Mouse (Mus musculus) liver, adult 2 months (tissue): ENCODE data around the gene Gm6993. TPM values are rescaled to one million over a fixed set of nuclear protein-coding genes. Genes with fewer than 3 reads are reported as not detected.

ENCODE experiments used
- DNase-seq: peaks from one replicate; pipeline ENCODE4 v3.0.0-alpha.2; 2011; ENCODE audit warnings: low read depth, low spot score; ENCODE audit errors: extremely low read depth
- H3K27ac ChIP-seq: fragments of 200-500 bp; replicated peaks from 2 replicates; pipeline ENCODE4 v1.5.1; 2012; ENCODE audit warnings: low read depth, mild to moderate bottlenecking, control low read depth, inconsistent platforms, low read length; ENCODE audit not compliant: insufficient read depth
- H3K27me3 ChIP-seq: fragments of 200-500 bp; 2 replicates; pipeline ENCODE4 v1.6.1; 2012; ENCODE audit warnings: mild to moderate bottlenecking, moderate library complexity, low read length, inconsistent platforms; ENCODE audit not compliant: control insufficient read depth, insufficient read depth
- H3K36me3 ChIP-seq: fragments of 200-500 bp; 2 replicates; pipeline ENCODE4 v1.6.1; 2012; ENCODE audit warnings: low read length, inconsistent platforms; ENCODE audit not compliant: control insufficient read depth, insufficient read depth
- H3K4me1 ChIP-seq: fragments of 200-500 bp; 2 replicates; pipeline ENCODE4 v1.6.1; 2011; ENCODE audit warnings: low read length; ENCODE audit not compliant: control insufficient read depth, insufficient read depth
- H3K4me3 ChIP-seq: fragments of 200-500 bp; 2 replicates; pipeline ENCODE4 v1.5.1; 2011; ENCODE audit warnings: low read depth, mild to moderate bottlenecking, control low read depth, low read length, moderate library complexity; ENCODE audit not compliant: insufficient read depth
- H3K79me2 ChIP-seq: fragments of 200-500 bp; 2 replicates; pipeline ENCODE4 v1.6.1; 2012; ENCODE audit warnings: inconsistent platforms, mild to moderate bottlenecking, low read length, moderate library complexity; ENCODE audit not compliant: control insufficient read depth, insufficient read depth
- H3K9ac ChIP-seq: fragments of 200-500 bp; 2 replicates; pipeline ENCODE4 v1.6.1; 2012; ENCODE audit warnings: low read depth, mild to moderate bottlenecking, control low read depth, inconsistent platforms, low read length
- CTCF ChIP-seq: fragments of 200-500 bp; IDR thresholded peaks from 2 replicates; pipeline ENCODE4 v1.5.1; 2011; ENCODE audit warnings: low read depth, low read length, control low read depth
- POLR2A ChIP-seq: fragments of 200-500 bp; IDR thresholded peaks from 2 replicates; pipeline ENCODE4 v1.6.1; 2011; ENCODE audit warnings: low read length, control low read depth; ENCODE audit not compliant: insufficient read depth; ENCODE audit errors: extremely low read depth
- WGBS: fragments of 180-500 bp; shearing (Covaris S2); methylation state at CpG from one replicate; pipeline ENCODE4 v1.1.7; 2018; 5-methylcytosine and 5-hydroxymethylcytosine counted together
- polyA plus RNA-seq: library from polyadenylated mRNA; depleted of rRNA; stranded (reverse); fragments of >200 nt; gene quantifications from 2 replicates; pipeline ENCODE4 v1.2.3, GENCODE M21; 2012; rRNA removed
- total RNA-seq: library from RNA; depleted of rRNA; stranded (reverse); fragments of >200 nt; gene quantifications from 2 replicates; pipeline ENCODE4 v1.2.3, GENCODE M21; 2014; rRNA removed

Gm6993 gene
- total RNA-seq (not detected in 2 replicates), polyA plus RNA-seq (not detected in 2 replicates)

DNA sequence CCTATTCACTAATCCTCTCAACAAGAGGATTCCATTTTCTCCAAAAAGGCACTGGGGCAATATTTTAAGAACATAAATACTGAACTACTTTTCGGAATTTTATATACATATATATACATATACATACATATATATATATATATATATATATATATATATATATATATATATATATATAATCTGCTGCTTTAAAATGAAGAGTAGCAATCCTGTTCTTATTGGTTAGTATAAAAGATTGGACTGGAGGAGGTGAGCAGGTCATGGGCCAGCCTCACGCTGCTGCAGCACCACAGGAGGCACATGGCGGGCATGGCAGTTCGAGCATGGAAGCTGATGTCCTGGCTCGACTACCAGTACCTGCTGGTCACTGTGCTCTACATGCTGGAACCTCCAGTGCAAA lies at the start of gene Gm6993:
Gene Gm6993, plus strand, starts transcription at position 301 of the 400 bp plus-strand sequence.
- Histone ChIP-seq H3K79me2 (no peaks in the 10 kb centered on the region), H3K4me3 (no peak within 1 kb of the TSS), H3K4me1 (no peaks in the 10 kb centered on the region), H3K27me3 (peaks cover 5% of the 10 kb centered on the region; the same call in 1 of the 2 replicates), H3K36me3 (no peaks in the 10 kb centered on the region), H3K27ac (no peak within 1 kb of the TSS), H3K9ac (no peak within 1 kb of the TSS)
- TF ChIP-seq CTCF (no peak), POLR2A (no peak)
- DNase-seq = no peak
- WGBS = 86% methylated on average over 5 of the region's 5 CpGs

DNA sequence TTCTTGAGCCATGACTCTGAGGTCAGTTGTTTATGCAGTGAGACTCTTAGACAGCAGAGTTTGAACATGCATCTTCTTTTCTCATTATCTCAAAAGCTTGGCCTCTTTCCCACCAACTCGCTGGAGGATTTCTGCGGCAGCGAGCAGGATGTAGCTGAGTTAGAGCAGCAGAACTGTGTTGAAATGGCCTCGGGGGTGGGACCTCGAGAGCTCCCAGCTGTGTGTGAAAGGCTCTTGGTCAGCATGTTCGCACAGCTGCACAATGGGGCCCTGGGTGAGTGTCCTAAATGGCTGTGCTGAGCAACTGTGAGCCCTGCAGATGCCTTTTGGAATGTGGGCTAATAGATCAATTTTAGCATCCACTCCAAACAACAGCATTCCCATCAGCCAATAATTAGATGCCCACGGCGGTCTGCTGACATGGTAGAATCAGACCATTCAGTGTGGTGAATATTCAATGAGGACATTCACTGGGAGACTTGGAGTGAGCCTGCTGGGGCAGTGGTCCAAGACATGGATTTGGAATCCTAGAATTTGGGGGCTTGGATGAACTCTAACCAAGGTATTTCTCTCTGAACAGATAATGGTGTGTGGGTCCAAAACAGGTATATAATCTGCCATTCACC lies 49.1 kb upstream of the Gm6993 start:
- 59% methylated on average over 8 of the region's 8 CpGs for WGBS
- Histone ChIP-seq H3K79me2 (no peaks in the 10 kb centered on the region), H3K27ac (no peak overlapping the region), H3K9ac (no peak overlapping the region), H3K4me3 (no peak overlapping the region), H3K27me3 (no peaks in the 10 kb centered on the region), H3K36me3 (no peaks in the 10 kb centered on the region), H3K4me1 (no peaks in the 10 kb centered on the region)
- no peak for TF ChIP-seq POLR2A
- no peak for TF ChIP-seq CTCF
- DNase-seq = peak; percentile 32

DNA sequence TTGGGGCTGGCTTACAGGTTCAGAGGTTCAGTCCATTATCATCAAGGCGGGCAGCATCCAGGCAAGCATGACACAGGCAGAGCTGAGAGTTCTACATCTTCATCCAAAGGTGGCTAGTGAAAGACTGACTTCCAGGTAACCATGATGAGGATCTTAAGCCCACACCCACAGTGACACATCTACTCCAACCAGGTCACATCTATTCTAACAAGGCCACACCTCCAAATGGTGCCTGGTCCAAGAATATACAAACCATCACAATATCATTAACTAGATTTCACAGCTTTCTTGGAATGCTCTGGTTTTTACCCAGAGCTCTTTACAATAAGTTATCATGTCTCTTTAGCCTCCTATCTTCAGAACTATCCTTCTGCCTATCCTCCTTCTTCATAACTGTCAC lies 38.1 kb upstream of the Gm6993 start:
- no peaks in the 10 kb centered on the region for H3K79me2 ChIP-seq

DNA sequence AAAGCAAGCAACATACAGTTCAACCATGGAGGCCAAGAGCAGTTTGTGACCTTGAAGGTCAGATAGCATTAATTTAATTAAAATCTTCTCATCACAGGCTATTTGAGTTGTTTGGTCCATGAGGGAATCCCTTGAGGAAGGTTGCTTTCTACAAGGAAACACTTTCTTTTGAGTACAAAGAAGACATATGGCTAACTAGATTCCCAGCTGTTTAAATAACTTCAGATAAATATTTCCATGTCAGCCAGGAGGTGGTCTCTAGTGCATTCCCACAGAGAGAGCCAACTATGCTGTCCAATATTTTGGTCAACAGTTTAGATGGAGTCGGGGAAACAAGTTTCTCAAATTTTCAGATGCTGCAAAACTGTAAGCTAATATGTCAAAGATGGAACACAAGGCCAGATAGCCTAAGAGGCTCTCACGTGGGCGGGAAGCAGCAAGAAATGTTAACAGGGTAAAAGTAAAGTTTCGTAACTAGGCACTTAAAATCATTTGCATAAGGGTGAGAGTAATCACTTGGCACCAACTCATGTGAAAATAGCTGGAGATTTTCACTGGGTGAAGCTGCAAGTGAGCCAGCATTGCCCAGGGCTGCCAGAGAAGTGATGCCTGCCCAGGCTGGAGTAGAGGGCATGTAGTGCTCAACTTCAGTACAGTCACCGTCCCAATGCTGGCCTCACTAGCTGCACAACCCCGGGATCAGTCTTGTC lies 36.7 kb upstream of the Gm6993 start:
- Histone ChIP-seq H3K79me2 (no peaks in the 10 kb centered on the region), H3K9ac (no peak overlapping the region), H3K27me3 (no peaks in the 10 kb centered on the region), H3K36me3 (no peaks in the 10 kb centered on the region), H3K4me3 (no peak overlapping the region), H3K27ac (no peak overlapping the region), H3K4me1 (no peaks in the 10 kb centered on the region)
- 80% methylated on average over 6 of the region's 6 CpGs for WGBS
- TF ChIP-seq CTCF = no peak
- no peak for DNase-seq

More for the DNA sequence above, 38.1 kb upstream of the Gm6993 start:
- H3K27ac ChIP-seq = no peak overlapping the region
- no peak for DNase-seq
- H3K4me1 ChIP-seq = no peaks in the 10 kb centered on the region
- no peaks in the 10 kb centered on the region for H3K27me3 ChIP-seq
- no peaks in the 10 kb centered on the region for H3K36me3 ChIP-seq
- no peak overlapping the region for H3K9ac ChIP-seq
- H3K4me3 ChIP-seq = no peak overlapping the region
- TF ChIP-seq CTCF (no peak), POLR2A (no peak)
- WGBS = 96% methylated on average over 1 of the region's 1 CpGs

DNA sequence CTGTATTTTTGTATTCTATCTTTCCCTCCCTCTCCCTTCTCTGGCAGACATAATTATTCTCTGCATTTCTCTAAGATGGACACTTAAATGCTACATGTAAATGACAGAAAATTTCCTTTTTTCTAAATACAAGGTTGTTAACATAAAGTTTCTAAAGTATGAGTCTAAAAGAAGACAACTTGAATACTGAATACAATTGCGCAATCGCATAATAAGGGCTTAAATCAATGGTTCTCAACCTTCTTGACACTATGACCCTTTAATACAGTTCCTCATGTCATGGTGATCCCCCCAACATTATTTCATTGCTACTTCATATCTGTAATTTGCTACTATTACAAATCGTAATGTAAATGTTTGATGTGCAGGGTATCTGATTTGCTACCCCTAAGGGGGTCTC lies 35.7 kb upstream of the Gm6993 start:
- Histone ChIP-seq H3K9ac (no peak overlapping the region), H3K79me2 (no peaks in the 10 kb centered on the region), H3K4me1 (no peaks in the 10 kb centered on the region), H3K4me3 (no peak overlapping the region), H3K27ac (no peak overlapping the region), H3K27me3 (no peaks in the 10 kb centered on the region), H3K36me3 (no peaks in the 10 kb centered on the region)
- 95% methylated on average over 3 of the region's 3 CpGs for WGBS
- TF ChIP-seq POLR2A = no peak
- no peak for TF ChIP-seq CTCF
- no peak for DNase-seq

DNA sequence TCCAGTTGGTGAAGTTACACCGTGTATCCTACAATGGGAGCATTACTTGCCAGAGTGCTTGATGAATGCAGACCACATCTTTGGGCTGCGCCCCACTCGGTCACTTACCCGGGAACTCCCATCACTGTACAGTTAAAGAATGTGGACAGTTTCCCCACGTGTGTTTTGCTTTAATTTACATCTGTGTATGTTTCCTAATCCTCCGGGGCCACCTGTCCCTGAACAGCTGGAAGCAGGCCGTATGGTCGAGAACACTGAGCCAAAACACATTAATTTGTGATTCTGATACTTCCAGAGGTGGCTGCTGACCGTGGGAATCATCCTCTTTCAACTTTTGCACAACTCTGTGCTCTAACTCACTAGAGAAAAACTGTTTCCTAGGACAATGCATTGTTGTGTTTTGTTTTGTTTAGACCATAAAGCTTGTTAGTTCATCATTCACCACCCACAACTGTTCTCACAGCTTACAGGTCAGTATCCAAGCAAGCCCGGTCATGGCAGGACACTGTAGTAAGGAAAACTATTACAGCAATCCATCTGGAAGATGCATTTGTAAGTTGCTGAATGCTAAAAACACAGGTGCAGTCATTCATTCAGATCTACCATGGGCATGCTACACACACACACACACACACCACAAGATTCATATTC lies 34.5 kb upstream of the Gm6993 start:
- H3K4me1 ChIP-seq = no peaks in the 10 kb centered on the region
- DNase-seq = no peak
- H3K36me3 ChIP-seq = no peaks in the 10 kb centered on the region
- no peak for TF ChIP-seq CTCF
- TF ChIP-seq POLR2A = no peak
- no peak overlapping the region for H3K27ac ChIP-seq
- H3K79me2 ChIP-seq = no peaks in the 10 kb centered on the region
- no peak overlapping the region for H3K9ac ChIP-seq
- H3K4me3 ChIP-seq = no peak overlapping the region
- H3K27me3 ChIP-seq = no peaks in the 10 kb centered on the region
- 83% methylated on average over 10 of the region's 10 CpGs for WGBS
